Mouse (Mus musculus): ENCODE data around the gene Arhgap33.

- TF ChIP-seq EP300 (IDR thresholded peaks at IDR 0.05) = no peak
- TF ChIP-seq CTCF (IDR thresholded peaks at IDR 0.05) = no peak
Measured at GRCm38 (mm10) chr7:30484250-30484649, 50.6 kb downstream of the Arhgap33 start.
